Mouse (Mus musculus): ENCODE data around the gene Sorbs1.
"Not testable (repeated sequence)": the region's sequence is repeated elsewhere in the genome, so short reads cannot be mapped to it uniquely, and the experiment has no call there.

Sorbs1 gene

DNA sequence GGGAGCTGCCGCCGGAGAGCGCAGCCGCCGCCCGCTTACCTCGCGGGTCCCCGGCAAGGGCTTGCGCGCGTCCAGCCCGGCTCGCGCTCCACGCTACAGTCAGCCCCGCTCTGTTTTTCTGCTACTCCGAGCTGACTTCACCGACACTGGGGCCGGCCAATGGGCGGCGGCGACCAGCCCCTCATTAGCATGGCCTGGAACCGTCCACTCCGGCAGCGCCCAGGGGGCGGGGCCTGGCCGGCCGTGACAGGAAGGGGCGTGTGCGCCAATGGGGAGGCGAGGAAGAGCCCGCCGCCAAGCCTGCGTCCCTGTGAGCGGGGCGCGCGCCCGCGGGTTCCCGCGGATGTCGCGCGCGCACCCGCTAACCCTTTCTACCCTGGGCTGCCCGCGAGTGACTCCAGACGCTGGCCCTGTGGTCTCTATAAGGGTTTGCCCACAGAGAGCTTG lies at the start of gene Sorbs1:
Sorbs1 (minus strand) TSS at position 148 of the 447 bp plus-strand sequence.
- DNase-seq (ENCODE audit: low spot score) = peak; percentile 98

DNA sequence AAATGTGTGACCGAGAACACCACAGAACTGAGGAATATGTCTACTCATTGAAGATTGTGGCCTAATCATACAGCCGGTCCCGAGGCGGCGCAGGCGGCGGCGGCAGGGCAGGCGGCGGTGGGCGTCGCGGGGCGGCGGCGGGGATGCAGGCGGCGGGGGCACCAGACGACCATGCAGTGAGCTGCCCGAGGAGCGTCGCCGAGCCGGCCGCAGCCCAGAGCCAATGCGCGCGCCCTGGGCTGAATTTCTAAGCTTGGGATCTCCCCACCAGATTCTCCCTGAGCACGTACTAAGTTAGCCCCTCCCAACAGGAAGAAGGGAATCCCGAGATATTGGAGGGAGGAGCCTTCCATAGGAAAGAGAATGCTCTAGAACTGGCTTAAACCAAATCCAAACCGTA lies 47.9 kb upstream of the Sorbs1 start:
- not testable (repeated sequence) for DNase-seq (ENCODE audit: low spot score)

DNA sequence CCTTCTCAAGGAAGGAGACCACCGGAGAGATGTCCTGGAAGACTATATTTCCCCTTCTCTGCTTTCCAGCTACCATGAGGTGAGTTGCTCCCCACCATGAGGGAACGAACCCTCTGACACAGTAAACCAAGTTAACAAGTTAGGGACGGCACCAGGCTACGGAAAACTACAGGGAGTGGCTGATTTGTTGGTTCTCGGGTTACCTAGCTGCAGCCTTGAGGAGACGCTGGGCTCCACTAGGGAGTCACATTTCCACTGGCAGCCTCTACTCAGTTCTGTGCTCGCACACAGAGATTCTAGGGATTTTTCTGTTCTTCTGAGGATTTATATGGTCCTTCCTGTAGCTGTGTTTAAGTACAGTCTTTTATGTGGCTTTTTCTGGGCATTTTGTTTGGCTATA lies 42.5 kb upstream of the Sorbs1 start:
- DNase-seq (ENCODE audit: low spot score) = no peak

DNA sequence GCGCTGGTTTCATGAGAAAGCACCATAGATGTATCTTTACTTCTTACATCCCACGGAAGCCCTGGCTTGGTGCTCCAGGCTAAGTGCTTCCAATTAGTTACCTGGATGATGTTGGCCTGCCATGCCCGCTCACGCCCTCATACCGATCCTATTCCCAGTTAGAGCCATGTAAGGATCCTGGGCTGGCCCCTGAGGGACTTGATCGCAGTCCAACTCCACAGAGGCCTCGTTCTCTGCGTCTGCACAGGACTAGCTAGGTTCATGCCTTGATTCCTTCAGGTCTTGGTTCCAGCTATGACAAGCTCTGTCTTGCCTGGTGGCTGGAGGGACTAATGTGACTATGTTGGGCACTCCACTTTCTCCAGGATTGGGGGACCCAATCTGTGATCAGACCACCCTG lies 41.6 kb upstream of the Sorbs1 start:
- DNase-seq (ENCODE audit: low spot score) = no peak

DNA sequence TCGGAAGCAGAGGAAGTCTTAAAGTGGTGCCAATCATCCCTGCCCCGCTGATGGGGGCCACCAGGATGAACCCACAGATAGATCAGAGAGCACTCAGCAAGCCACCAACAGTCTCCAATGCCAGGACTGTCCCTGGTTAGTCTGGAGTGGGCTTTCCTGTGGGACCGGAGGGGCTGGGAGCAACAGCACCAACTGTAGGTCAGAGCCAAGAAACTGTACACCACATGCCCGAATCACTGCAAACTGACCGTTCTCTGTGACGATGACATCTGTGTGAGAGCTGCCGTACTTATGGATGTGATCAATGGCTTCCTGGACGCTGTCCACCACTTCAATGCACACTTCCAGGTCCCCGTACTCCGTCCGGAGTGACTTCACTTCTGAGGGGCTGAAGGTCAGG lies 40.8 kb upstream of the Sorbs1 start:
- DNase-seq (ENCODE audit: low spot score) = no peak

DNA sequence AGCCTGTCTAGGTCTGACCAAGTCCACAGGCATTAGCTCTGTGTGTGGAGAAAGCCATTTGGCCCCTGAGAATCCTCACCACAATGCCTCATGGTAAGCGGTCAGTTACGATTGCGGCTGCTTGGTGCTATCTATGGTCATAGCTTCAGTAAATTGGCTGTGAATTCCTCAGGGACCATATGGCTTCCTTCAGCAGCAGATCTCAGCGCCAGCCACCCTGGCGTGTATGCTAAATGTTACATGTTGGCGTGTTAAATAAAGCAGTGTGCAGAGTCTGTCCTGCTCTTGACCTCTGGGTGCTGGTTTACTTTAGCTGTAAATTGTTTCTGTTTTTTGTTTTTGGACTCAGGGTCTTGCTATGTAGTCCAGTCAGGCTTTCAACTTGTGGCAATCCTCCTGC lies 40.3 kb upstream of the Sorbs1 start:
- DNase-seq (ENCODE audit: low spot score) = no peak

DNA sequence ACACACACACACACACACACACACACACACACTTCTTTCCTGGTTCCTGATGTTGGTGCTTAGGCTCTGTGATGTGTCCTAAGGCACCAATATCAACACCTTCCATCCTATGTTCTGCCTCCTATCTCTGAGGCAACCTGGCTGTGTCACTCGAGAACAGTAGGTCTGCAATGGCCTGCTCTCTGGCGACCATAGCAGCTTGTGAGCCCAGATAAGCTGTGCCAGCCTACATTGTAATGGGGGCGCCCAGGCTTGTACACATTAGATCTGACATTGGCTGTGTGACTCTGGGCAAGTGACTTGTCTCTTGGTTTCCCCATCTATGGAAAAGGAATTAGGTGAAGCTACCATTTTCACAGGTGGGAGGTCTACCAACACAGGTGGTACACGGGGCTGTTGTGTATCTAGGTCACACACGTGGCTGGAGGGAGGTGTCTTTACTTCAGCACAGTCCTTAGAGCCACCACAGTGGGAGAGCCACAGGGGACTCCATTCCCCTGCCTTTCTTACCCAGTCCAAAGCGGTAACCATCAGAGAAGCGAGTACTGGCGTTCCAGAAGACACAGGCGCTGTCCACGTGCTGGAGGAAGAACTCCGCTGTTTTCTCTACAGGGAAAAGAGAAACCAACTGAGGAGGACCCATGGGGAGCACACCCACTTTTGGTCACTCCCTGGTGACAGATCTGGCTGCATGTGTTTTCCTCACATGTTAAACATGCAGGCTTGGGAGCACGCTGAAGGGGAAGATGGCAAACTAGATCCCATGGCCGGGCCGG lies 39.6 kb upstream of the Sorbs1 start:
- DNase-seq (ENCODE audit: low spot score) = no peak

DNA sequence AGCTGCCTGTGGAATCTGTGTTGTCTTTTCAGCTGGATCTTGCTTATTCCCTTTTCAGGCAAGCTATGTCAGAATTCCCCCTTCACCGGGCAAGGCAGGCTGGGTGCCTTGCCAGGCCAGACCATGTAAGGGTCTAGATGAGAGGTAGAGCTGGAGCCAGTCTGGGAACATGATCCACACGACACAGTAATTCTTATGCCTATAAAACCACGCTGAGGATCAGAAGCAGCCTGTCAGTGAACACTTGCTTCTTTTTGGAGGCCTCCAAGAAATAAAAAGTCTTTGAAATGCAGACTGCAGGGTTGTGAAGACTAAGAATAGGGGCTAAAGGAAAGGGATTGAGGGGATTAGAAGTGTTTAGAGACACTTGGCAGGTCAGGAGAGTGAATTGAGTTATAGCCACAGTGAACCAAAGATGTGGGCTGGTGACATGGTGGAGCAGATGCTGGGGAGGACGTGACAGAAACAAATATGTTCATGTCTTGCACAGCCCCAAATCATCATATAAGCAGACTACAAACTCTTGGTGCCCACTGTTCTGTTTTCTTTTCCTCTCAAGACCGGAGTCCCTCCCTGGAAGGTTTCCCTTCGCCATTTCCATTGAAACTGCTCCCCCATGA lies 36.0 kb upstream of the Sorbs1 start:
- no peak for DNase-seq (ENCODE audit: low spot score)

DNA sequence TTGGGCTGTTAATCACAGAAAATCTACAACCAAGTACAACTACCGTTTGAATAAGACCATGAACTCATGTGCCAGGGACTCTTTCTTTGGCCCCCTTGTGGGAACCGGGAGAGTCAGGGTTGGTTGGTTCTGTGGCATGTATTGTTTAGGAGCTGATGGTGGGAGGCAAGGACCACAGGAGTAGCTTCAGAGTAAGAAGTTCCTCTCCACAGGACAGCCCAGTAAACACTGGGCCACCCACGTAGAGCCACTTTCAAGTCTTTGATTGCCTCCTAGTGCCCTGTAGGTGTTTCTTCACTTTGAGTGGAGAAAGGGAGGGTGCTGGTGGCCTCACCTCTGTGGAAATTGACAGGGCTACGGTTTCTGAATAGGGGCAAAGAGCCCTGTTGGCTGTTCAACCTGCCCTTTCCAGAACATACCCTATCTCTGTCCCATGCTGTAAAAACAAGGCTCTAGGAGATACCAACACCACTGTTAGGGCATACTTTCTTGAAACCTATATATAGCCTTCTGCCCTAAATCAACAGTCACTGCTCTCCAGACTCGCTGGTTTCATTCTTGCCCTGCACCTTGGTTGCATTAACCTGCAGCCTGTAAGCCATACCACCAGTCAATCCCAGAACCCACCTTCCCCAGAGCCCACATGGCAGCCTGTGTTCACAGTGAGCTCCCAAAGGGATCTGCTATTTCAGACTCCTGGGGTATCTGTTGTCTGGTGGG lies 35.4 kb upstream of the Sorbs1 start:
- DNase-seq (ENCODE audit: low spot score) = peak; percentile 49

DNA sequence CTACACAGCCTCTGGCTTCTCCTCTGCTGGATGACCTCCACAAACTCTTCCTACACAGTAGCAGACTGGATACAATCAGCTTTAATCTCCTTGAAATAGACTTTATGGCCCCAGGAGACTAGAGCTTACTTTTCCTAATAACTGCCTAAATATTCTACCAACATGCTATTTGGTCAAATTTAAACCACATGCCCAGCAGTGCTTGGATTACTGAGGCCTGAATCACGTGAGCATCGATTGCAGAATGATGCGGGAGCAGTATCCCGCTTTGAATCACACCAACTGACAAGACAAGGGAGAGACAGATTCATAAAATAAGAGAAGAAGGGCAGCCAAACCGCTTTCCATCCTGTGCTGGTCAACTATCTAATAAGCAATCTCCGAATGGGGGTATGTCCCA lies 34.8 kb upstream of the Sorbs1 start:
- no peak for DNase-seq (ENCODE audit: low spot score)

DNA sequence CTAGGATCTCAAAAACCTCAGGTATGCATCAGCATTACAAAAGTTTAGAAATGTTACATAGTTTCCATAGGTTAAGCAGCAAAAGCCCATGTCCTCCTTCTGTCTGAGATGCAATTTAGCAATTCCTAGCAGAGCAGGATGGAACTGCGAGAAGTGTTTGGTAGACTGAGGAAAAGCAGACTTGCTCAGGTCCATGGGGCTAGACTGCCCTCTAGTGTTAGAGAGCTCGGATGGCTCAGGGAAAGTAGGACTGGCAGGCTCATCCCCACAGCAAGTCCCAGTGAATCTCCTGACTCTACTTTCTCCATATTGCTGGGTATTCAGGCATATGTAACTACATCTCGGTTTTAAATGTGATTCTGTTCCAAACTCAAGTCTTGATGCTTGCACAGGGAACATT lies 31.3 kb upstream of the Sorbs1 start:
- DNase-seq (ENCODE audit: low spot score) = peak; percentile 83

DNA sequence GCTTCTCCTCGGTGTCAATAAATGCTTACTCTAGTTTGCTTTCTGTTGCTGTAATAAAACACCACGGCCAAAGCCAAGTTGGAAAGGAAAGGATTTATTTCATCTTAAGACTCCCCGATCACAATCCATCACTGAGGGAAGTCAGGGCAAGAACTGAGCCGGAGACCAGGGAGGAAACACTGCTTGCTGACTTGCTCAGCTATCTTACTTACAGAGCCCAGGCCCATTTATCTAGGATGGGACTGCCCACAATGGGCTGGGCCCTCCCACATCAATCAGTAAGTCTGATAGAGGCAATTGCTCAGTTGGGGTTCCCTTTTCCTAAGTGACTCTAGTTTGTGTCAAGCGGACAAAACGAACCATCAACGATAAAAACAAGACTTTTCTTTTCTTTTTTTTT lies 29.2 kb upstream of the Sorbs1 start:
- no peak for DNase-seq (ENCODE audit: low spot score)

DNA sequence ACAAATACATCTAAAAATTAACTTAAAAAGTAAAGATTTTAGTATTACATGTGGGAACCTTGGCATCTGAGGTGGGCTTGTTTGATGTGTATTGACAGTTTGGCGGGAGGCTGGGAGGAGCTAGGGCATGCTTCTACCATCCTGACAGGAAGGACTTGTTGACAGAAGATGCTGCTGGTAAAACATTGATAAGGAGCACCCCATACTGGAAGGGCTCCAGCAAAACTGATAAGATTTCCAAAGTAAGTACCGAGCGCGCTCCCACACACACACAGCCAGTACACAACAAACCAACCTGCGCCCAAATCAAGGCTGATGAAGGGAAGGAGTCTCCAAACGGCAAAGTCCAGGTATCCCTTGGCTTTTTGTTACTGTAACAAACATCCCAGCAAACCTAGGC lies 22.9 kb upstream of the Sorbs1 start:
- no peak for DNase-seq (ENCODE audit: low spot score)

DNA sequence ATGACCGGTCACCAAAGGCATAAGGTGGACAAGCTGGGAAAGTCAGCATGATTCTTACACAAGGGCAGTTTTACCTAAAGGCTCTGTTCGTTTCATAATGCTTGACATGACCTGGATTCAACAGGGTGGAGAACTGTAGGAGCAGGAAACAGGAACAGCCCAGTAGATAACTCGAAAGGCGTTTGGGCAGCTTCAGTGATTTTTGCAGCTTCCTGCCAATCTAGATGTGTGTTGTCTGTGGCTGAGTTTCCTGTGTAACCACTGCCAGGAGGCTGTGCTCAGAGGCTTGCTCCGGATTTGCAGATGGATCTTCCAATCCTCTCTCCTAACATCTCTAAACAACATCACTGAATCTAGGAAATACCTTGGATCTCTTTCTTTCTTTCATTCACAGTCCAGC lies 18.9 kb upstream of the Sorbs1 start:
- DNase-seq (ENCODE audit: low spot score) = no peak

DNA sequence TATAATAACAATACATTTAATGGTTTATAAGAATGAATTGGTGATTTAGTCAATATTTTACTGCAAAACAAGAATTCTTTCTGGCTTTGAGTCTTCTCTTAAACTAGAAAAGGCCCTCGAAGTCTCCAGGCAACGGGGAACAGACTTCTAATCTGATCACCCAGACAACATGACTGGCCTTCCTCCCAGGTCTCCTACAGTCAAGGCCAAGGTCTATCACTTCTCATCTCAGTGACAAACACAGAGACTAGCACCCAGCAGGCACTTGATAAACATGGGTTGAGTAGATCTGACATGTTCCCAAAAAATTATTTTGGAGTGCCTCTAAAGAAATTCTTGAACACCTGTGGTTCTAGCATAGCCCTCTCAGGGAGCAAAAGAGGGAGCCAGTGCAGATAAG lies 16.7 kb upstream of the Sorbs1 start:
- DNase-seq (ENCODE audit: low spot score) = no peak

DNA sequence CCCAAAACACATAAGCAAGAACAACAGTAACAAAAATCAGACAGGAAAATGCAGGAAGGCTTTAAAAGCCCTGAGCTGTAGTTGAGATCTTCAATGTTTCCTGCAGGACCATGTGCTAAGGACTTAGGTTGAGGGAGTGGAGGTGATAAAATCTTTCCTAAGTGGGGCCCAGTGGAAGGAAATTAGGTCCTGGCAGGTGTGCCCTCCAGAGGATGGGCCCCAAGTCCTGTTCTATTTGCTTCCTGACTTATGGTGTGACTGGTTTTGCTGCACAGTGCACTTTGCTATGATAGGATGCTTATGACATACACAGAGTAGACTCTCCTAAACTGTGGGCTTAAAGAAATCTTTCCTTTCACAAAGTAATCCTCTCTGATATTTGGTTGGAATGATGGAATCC lies 14.7 kb upstream of the Sorbs1 start:
- no peak for DNase-seq (ENCODE audit: low spot score)

DNA sequence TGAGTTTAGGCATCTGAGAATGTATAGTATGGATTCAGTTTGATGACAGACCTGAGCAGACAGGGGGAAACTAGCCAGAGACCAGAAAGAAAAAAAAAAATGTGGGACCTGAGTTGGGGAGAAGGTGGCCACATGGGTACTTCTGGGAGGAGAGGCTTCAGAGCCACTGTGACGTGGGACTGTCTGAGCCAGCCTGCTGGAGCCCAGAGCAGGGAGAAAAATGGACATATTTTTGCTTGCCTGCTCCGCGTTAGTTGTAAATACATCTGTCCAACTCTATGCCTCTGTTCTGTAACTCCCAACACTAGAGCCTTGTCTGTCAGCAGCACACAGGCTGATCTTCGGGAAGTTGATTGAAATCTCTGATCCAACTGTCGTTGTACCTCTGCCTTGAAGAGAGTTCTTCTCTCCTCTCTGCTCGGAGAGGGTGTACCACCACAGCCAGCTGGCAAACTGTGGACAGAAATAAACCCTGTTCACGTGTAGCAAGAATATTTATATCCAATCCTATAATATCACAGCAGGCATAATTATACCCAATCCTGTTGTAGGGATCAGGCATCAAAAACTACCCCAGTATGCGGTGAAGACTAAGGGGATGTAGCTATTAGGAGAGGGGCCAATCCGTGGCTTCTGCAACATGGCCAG lies 12.9 kb upstream of the Sorbs1 start:
- DNase-seq (ENCODE audit: low spot score) = no peak

DNA sequence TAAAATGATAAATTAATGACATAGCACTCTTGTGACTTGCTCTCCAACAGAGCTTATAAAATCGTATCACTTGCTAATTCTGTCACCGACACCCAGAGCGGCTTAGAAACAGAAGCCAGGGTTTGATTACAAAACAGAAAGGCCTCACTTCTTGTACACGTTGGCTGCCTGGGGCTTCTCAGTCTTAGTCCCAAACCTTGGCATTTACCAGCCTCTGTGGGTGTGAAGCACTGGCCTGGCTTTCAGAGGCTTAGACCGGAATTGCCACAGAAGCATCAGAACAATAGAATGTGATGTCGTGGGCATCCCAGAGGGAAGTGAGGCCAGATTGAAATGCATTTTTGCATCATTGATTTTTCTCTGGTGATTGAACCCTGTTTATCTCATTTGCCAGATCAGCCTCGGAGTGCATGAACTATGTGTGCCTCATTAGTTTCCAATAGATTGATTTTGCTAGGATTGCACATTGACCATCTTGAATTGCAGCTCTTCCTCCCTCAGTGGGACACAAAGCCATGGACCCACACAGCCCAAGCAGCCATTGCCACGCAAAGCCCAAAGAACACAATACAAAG lies 9.9 kb upstream of the Sorbs1 start:
- no peak for DNase-seq (ENCODE audit: low spot score)

DNA sequence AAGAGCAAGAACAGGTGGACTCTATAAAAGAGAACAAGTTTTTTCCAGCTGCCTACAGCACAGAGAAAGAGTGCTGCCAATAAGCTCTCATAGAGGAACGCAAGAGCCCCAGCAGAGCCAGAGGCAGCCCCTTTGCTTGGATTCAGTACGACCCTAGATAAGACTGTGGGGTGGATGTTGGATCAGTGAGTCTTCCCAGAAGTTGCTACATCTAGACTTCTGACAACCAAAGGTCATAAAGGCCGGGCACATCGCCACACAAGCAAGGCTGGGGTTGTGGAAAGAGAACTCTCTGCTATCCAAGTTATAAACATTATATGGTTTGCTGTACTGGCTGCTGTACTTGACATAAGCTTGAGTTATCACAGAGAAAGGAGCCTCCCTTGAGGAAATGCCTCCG lies 6.8 kb upstream of the Sorbs1 start:
- DNase-seq (ENCODE audit: low spot score) = no peak

DNA sequence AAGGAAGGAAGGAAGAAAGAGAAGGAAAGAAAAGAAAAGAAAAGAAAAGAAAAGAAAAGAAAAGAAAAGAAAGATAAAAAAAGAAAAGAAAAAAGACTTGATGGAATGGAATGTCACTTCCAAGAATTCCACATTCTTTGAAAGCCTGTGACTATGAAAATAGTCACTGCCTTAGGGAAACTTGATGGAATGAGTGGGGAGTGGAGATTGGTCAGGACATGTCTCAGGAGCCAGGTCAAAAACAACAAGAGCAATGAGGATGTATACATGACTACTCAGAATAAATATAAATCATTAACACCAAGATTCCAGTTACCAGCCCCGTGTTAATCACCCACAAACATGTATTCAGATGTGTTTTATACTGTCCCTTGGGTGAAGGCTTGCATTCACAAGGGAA lies 5.1 kb upstream of the Sorbs1 start:
- no peak for DNase-seq (ENCODE audit: low spot score)

DNA sequence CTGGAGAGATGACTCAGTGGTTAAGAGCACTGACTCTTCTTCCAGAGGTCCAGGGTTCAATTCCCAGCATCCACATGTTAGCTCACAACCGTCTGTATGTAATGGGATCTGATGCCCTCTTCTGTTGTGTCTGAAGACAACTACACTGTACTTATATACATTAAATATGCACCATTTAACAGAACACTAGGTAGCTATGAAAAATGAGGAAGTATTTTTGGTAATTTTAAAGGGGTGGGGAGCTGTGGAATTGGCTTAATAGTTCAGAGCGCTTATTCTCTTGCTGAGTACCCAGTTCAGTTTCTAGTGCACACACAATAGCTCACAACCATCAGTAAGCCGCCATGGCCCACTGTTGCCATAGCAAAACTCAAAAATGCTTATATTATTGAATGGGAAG lies 2.0 kb upstream of the Sorbs1 start:
- DNase-seq (ENCODE audit: low spot score) = no peak

DNA sequence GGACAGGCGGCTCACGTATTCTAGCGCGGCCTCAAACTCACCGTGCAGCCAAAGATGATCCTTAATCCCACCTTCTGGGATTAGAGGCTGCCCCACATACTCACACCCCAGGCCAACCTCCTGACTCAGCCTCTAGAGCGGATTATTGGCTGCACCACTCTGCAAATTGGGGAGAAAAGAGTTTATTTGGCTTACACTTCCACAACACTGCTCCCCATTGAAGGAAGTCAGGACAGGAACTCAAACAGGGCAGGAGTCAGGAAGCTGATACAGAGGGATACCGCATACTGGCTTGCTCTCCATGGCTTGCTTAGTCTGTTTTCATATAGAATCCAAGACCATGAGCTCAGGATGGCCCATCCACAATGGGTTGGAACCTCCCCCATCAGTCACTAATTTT lies 797 bp upstream of the Sorbs1 start:
- no peak for DNase-seq (ENCODE audit: low spot score)
